Mouse (Mus musculus) embryo, embryonic 9.5 days (tissue): Measurements from ENCODE around the gene Nyap1.
A peak's percentile ranks its signal among the peaks of the same experiment; 100 is the strongest.

ENCODE experiments used
- DNase-seq: peaks from one replicate; pipeline ENCODE4 v3.0.0-alpha.2; 2017; ENCODE audit errors: extremely low spot score

Nyap1 gene

GRCm38 (mm10) chr5:137745214-137746171 is 4.1 kb upstream of the Nyap1 start, which contains the start of gene Tsc22d4:
TSS of gene Tsc22d4 (plus strand) at chr5:137745730.
- DNase-seq, result peak; percentile 90

- DNase-seq, result no peak
Observed at GRCm38 (mm10) chr5:137744197-137744596, 2.8 kb upstream of the Nyap1 start.

DNA sequence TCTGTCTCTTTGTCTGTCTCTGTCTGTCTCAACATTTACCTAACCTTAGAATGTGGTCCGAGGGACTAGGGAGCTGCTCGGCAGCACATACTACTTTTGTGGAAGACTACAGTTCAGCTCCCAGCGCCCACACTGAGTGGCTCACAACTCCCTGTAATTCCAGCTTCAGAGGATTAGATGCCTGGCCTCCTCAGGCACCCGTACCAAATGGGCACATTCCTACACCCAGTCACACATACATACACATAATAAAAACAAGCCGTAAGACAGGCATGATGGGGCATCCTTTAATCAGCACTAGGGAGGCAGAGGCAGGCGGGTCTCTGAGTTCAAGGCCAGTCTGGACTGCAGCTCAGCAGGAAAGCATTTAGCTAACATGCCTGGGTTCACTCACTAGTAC is 1.4 kb upstream of the Nyap1 start:
- no peak for DNase-seq

- DNase-seq, result no peak
Observed at GRCm38 (mm10) chr5:137742048-137742447, 641 bp upstream of the Nyap1 start.

DNA sequence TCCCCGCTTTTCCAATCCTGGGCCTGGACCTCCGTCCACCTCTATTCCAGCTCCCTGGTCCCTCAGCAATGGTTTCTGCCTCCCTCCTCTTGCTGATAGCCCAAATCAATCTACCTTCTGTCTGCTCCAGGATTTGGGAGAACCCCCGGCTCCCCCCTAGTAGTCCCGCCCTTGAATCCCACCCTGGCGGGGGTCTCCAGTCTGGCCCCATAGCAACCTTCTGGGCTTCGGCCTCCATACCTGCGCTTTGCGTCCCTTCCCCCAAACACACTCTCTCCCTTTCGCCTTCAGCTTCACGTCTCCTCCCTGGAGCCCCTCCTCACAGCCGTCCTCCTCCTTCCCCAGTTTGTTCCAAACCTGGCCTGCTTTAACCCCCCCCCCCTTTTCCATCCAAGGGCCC is 901 bp downstream of the Nyap1 start:
- no peak for DNase-seq

GRCm38 (mm10) chr5:137739471-137739870 is 1.9 kb downstream of the Nyap1 start:
- no peak for DNase-seq

GRCm38 (mm10) chr5:137738516-137738915 is 2.9 kb downstream of the Nyap1 start:
- no peak for DNase-seq

DNA sequence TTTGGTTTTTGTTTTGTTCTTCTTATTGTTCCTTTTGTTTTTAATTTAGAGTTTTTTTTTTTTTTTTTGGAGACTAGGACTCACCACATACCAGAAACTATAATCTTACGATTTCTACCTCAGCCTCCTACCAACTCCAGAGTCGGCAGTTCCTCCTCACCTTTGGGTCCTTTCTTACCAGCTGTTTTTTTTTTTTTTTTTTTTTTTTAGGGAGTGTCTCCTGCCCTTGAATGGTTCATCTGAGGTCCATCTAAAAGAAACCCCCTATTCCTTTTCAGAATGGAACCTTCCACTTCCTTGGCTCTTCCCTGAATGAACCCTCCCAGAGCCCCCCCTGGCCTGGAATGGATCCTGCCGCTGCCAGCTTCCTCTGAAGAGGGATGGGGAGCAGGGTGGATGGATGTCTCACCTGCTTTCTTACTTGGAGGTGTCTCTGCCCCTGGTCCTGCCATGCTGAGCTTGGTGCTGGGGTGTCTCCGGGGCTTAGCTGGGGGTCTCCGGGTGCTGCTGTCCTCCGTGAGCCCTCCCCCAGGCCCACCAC is 3.9 kb downstream of the Nyap1 start:
- no peak for DNase-seq

- peak; percentile 77 for DNase-seq
Observed at GRCm38 (mm10) chr5:137734289-137735061, 6.9 kb downstream of the Nyap1 start.

- DNase-seq, result no peak
Observed at GRCm38 (mm10) chr5:137733638-137734288, 7.6 kb downstream of the Nyap1 start.

GRCm38 (mm10) chr5:137726767-137727166 is 14.6 kb downstream of the Nyap1 start:
- DNase-seq, result no peak

GRCm38 (mm10) chr5:137723840-137724239 is 17.6 kb downstream of the Nyap1 start:
- no peak for DNase-seq

- DNase-seq, result peak; percentile 42
Observed at GRCm38 (mm10) chr5:137720558-137721164, 20.7 kb downstream of the Nyap1 start.

DNA sequence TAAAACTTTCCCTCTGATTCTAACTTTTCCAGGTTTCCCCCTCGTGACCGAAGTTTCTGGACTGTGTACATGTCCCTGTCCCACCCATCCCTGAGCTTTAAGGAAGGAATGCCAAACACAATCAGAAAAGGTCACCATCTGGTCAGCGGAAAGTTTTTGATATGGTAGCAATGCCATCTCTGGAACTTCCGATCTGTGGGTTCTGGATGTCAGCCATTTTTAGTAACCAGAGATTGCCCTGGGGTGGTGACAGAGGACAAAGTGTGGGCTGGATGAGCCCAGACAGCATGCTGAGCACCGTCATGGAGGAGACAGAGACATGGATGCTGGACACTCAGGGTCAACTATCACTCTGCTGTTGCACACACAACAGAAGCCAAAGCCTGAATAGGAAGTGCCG is 22.3 kb downstream of the Nyap1 start:
- no peak for DNase-seq

GRCm38 (mm10) chr5:137718020-137718790 is 23.2 kb downstream of the Nyap1 start:
- DNase-seq, result no peak

- no peak for DNase-seq
Observed at GRCm38 (mm10) chr5:137715685-137716084, 25.7 kb downstream of the Nyap1 start.

GRCm38 (mm10) chr5:137713454-137713853 is 28.0 kb downstream of the Nyap1 start:
- DNase-seq, result no peak

DNA sequence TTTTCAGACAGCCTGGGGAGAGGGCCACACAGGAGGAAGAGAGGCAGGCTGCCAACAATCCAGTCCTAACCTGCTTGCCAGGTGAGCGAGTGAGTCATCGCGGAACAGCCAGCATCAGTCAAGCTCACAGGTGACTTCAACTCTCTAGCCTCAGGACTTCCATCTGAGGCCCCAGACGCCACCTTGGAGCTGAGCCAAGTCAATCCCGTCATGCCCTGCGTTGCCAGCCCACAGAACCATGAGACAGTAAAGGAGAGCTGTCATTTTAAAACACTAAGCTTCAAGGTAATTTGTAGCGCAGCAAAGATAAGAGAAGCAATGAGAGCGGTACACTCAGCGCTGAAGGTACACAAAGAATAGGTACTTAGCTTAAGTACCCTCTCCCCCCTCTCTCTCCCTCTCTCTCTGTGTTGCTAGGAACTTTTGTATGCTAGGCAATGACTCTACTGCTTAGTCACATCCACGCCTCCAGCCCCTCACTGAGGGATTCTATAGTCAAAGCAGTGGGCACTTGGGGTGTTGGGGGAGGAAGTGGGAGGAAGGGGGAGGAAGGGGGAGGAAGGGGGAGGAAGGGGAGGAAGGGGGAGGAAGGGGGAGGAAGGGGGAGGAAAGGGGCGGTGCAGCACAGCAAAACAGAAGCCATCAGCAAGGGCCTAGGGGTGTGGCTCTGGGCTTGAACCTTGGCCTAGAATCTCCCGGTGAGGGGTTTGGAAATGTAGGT is 34.3 kb downstream of the Nyap1 start:
- no peak for DNase-seq

DNA sequence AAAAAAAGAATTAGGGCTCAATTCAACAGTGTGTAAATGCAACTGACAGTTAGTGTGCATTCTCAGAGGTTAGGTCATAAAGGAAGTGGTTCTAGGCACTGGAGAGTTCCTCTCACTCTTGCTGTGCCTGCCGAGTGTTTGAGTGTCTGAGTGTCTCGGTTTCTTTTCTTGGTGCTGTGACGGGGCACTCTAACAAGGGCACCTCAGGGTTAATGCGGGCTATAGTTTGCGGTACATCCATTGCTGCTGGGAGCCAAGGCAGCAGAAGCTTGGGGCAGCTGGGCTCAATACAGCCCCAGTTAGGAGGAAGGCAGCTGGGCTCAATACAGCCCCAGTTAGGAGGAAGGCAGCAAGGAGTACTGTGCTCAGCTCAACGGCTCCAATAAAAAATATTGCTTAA is 36.2 kb downstream of the Nyap1 start:
- DNase-seq, result no peak

DNA sequence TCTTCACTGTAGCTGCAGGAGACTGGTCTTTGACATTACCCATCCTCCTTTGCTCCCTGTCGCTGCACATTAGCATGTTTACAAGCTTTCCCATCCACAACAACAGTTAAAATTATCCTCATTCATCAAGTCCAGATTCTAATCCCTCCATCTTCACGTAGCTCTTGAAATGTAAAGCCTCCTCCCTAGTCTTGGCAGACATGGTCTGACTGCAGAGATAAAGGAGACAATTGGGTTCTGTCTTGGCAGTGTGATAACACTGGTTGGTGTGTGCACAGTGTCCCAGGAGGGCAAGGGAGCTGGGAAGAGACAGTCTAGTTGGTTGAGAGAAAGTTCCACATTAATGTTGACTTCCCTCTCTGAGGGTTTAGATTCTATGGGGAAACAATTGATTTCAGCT is 41.6 kb downstream of the Nyap1 start:
- DNase-seq, result no peak
